Mouse (Mus musculus) C2C12 (cell line): Measurements from ENCODE around the gene Prokr2. TPM values are rescaled to one million over a fixed set of nuclear protein-coding genes. Genes with fewer than 3 reads are reported as not detected.

Source experiments
- H3K27me3 ChIP-seq: one replicate; pipeline ENCODE4 v1.6.1; 2011; ENCODE audit not compliant: control insufficient read depth, insufficient read depth, insufficient read length
- H3K36me3 ChIP-seq: one replicate; pipeline ENCODE4 v1.6.1; 2011; ENCODE audit not compliant: control insufficient read depth, insufficient read depth
- H3K4me3 ChIP-seq: one replicate; pipeline ENCODE4 v1.5.1; 2011; ENCODE audit warnings: mild to moderate bottlenecking, control low read depth; ENCODE audit not compliant: poor library complexity, insufficient read depth, severe bottlenecking
- H3K79me2 ChIP-seq: one replicate; pipeline ENCODE4 v1.6.1; 2011; ENCODE audit not compliant: control insufficient read depth, insufficient read depth
- H3K79me3 ChIP-seq: one replicate; pipeline ENCODE4 v1.6.1; 2011; ENCODE audit warnings: low read depth, control low read depth
- H3ac ChIP-seq: one replicate; pipeline ENCODE3; 2011; ENCODE audit warnings: low read depth; ENCODE audit not compliant: control insufficient read depth, insufficient read length
- CEBPB ChIP-seq: IDR thresholded peaks from one replicate; pipeline ENCODE4 v1.6.1; 2011; ENCODE audit warnings: low read depth, mild to moderate bottlenecking, control low read depth, moderate library complexity
- CTCF ChIP-seq: IDR thresholded peaks from one replicate; pipeline ENCODE4 v1.5.1; 2011; ENCODE audit not compliant: control insufficient read depth, insufficient read depth, insufficient read length
- FOSL1 ChIP-seq: IDR thresholded peaks from one replicate; pipeline ENCODE4 v1.8.0; 2011; ENCODE audit warnings: mild to moderate bottlenecking, low read length; ENCODE audit not compliant: poor library complexity, insufficient read depth, severe bottlenecking
- MAX ChIP-seq: IDR thresholded peaks from one replicate; pipeline ENCODE4 v1.6.1; 2011; ENCODE audit warnings: mild to moderate bottlenecking, control low read depth
- MYOD1 ChIP-seq: IDR thresholded peaks from one replicate; pipeline ENCODE4 v1.6.1; 2011; ENCODE audit warnings: low read depth; ENCODE audit not compliant: control insufficient read depth, insufficient read length
- MYOG ChIP-seq: IDR thresholded peaks from one replicate; pipeline ENCODE4 v1.6.1; 2011; ENCODE audit not compliant: control insufficient read depth, insufficient read length; ENCODE audit errors: extremely low read depth
- USF1 ChIP-seq: IDR thresholded peaks from one replicate; pipeline ENCODE4 v1.6.1; 2011; ENCODE audit warnings: low read depth, mild to moderate bottlenecking, control low read depth, moderate library complexity
- long read RNA-seq, 2 experiments: library from polyadenylated mRNA; unstranded; transcript quantifications; one replicate each; pipeline ENCODE4 v2.0.0; 2019 to 2020
- polyA plus RNA-seq: library from polyadenylated mRNA; unstranded; fragments of >200 nt; fragmentation: generic; extraction: Trizol; gene quantifications from one replicate; pipeline ENCODE4 v1.2.1, GENCODE M21; 2012; ENCODE audit warnings: missing spikeins

Gene Prokr2
- polyA plus RNA-seq: not detected
- long read RNA-seq, experiment 1: 0 reads
- long read RNA-seq, experiment 2: 0 reads

DNA sequence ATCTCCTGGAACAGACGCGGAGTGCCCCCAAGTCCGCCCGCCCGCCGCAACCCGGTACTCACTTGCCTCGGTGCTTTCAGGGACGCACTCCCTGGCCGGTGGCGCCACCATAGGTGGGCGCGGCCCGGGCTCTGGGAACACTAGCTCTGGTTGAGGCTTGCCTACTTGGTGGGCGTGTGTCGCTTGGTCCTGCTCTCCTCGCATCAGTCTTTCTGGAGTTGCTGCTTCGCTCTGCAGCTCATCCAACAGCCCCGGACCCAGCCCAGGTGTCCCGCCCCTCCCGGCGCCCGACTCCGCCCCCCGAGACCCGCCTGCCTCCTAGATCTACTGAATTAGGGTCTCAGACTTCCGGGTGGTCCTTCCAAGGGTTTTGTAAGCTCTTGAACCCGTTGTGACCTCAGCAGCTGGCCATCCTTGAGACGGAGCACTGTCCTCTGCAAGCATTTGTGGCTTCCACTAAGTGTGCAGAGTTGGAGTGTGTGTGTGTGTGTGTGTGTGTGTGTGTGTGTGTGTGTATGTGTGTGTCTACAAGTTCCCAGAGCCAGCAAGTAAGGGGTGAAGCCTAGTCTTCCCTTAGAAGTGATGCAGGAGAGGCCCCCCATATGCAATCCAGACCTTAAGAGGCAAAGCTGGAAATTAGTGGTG is at the start of gene Prokr2:
Prokr2 (minus strand) TSS at position 254 of the 645 bp plus-strand sequence.
- H3K36me3 ChIP-seq: no peaks in the 10 kb centered on the region
- peaks cover 52% of the 10 kb centered on the region for H3K27me3 ChIP-seq
- H3ac ChIP-seq: no peak within 1 kb of the TSS
- H3K79me2 ChIP-seq: no peaks in the 10 kb centered on the region
- no peak within 1 kb of the TSS for H3K4me3 ChIP-seq
- no peaks in the 10 kb centered on the region for H3K79me3 ChIP-seq
- TF ChIP-seq CTCF: no peak
- no peak for TF ChIP-seq CEBPB
- no peak for TF ChIP-seq FOSL1
- TF ChIP-seq MAX: no peak
- TF ChIP-seq MYOD1: no peak

- no peak overlapping the region for H3K4me3 ChIP-seq
- no peaks in the 10 kb centered on the region for H3K79me2 ChIP-seq
- no peaks in the 10 kb centered on the region for H3K36me3 ChIP-seq
- H3K27me3 ChIP-seq: peaks cover 4% of the 10 kb centered on the region
- no peak for TF ChIP-seq CEBPB
- no peak for TF ChIP-seq MAX
- TF ChIP-seq FOSL1: no peak
- TF ChIP-seq USF1: no peak
- no peak for TF ChIP-seq MYOG
- TF ChIP-seq CTCF: no peak
- no peaks in the 10 kb centered on the region for H3K79me3 ChIP-seq
- no peak overlapping the region for H3ac ChIP-seq
Measured at GRCm38 (mm10) chr2:132427160-132427941, 42.1 kb upstream of the Prokr2 start.

DNA sequence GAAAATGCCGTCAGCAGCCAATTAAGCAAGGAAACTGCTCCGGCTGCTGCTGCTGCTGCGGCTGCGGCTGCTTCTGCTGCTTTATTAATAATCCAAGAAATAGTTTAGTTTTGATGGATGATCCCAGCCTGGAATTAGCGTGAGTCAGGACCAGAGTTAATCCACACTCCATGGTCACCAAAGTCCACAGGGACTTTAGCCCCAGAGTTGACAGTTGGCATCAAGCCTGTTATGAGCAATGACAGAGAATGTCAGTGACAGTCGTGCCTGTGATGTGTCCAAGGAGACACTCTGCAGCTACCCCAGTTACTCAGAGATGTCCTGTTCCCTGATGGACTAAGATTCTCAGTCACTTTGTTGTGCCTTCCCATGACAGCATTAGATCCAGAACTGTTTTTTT is 40.3 kb upstream of the Prokr2 start:
- Histone ChIP-seq H3K4me3 (no peak overlapping the region), H3K79me3 (no peaks in the 10 kb centered on the region), H3ac (no peak overlapping the region), H3K27me3 (peaks cover 7% of the 10 kb centered on the region), H3K36me3 (no peaks in the 10 kb centered on the region), H3K79me2 (no peaks in the 10 kb centered on the region)
- TF ChIP-seq MAX: no peak

DNA sequence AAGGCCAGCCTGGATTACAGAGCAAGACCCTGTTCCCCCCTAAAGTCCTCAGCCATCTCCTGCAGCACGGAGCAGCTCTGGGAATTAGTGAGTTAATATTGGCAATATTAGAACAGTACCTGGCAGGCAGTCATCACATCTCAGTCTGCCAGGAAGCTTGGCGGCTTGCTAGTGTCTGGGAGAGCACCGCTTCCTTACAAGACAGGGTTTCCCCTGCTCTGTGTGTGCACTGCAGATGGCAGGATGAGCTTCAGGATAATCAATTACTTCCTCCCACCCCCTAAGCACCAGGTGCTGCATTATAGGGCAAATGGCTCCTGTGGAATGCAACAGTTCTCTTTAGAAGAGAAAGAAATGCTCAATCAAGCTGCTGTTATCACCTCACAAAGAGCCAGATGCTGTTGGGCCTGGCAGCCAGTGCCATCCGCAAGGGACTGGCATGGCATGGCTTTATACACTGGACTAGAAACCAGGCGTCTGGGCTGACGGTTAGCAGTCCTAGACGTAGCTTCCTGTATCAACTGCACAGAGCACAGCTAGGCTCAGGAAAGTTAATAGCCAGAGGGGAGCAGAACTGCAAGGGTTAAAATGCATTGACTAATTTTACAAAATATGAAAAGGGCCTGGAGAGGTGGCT is 38.3 kb upstream of the Prokr2 start:
- Histone ChIP-seq H3K79me3 (no peaks in the 10 kb centered on the region), H3K27me3 (peaks cover 7% of the 10 kb centered on the region), H3ac (no peak overlapping the region), H3K79me2 (no peaks in the 10 kb centered on the region), H3K4me3 (no peak overlapping the region), H3K36me3 (no peaks in the 10 kb centered on the region)
- TF ChIP-seq MYOD1: no peak
- no peak for TF ChIP-seq USF1
- no peak for TF ChIP-seq MYOG
- TF ChIP-seq CEBPB: no peak
- TF ChIP-seq CTCF: no peak
- no peak for TF ChIP-seq FOSL1
- no peak for TF ChIP-seq MAX

- no peaks in the 10 kb centered on the region for H3K79me2 ChIP-seq
- TF ChIP-seq CTCF (no peak), MYOG (no peak), MAX (no peak), USF1 (no peak), MYOD1 (no peak), CEBPB (no peak), FOSL1 (no peak)
- H3K4me3 ChIP-seq: no peak overlapping the region
- no peak overlapping the region for H3ac ChIP-seq
- no peaks in the 10 kb centered on the region for H3K79me3 ChIP-seq
- no peaks in the 10 kb centered on the region for H3K36me3 ChIP-seq
- H3K27me3 ChIP-seq: peaks cover 7% of the 10 kb centered on the region
Measured at GRCm38 (mm10) chr2:132422846-132423245, 37.6 kb upstream of the Prokr2 start.
